Mouse (Mus musculus) embryo, embryonic 9.5 days (tissue): Measurements from ENCODE around the gene Ilf2.

ENCODE experiments used
- DNase-seq: peaks from one replicate; pipeline ENCODE4 v3.0.0-alpha.2; 2017; ENCODE audit errors: extremely low spot score

The Ilf2 gene

GRCm38 (mm10) chr3:90508950-90509746 lies 33.2 kb downstream of the Ilf2 start, which contains the start of gene Chtop:
Gene Chtop (minus strand): TSS chr3:90509498.
- DNase-seq: peak; percentile 98

- no peak for DNase-seq
These were observed 33.8 kb downstream of the Ilf2 start for GRCm38 (mm10) chr3:90509747-90510123.

- no peak for DNase-seq
These were observed 36.4 kb downstream of the Ilf2 start for GRCm38 (mm10) chr3:90512276-90512675.

- no peak for DNase-seq
These were observed 37.2 kb downstream of the Ilf2 start for GRCm38 (mm10) chr3:90512948-90513642.

GRCm38 (mm10) chr3:90513796-90514590 lies 38.1 kb downstream of the Ilf2 start, which contains the start of the genes S100a1 and S100a13:
Gene S100a1 (minus strand): TSS chr3:90514392.
Gene S100a13 (plus strand): TSS chr3:90514435.
- DNase-seq: peak; percentile 53

GRCm38 (mm10) chr3:90514691-90515090 lies 38.8 kb downstream of the Ilf2 start:
- DNase-seq: peak; percentile 73

- DNase-seq: no peak
These were observed 39.3 kb downstream of the Ilf2 start for GRCm38 (mm10) chr3:90515242-90515641.

- DNase-seq: no peak
These were observed 39.9 kb downstream of the Ilf2 start for GRCm38 (mm10) chr3:90515789-90516188.

GRCm38 (mm10) chr3:90517711-90518110 lies 41.8 kb downstream of the Ilf2 start:
- DNase-seq: no peak

GRCm38 (mm10) chr3:90525421-90525820 lies 49.5 kb downstream of the Ilf2 start:
- no peak for DNase-seq

GRCm38 (mm10) chr3:90526076-90526475 lies 50.1 kb downstream of the Ilf2 start:
- DNase-seq: no peak

- DNase-seq: no peak
These were observed 50.7 kb downstream of the Ilf2 start, which contains the start of gene S100a14 for GRCm38 (mm10) chr3:90526580-90526979. Gene S100a14 (plus strand): TSS chr3:90526856.

- no peak for DNase-seq
These were observed 51.5 kb downstream of the Ilf2 start for GRCm38 (mm10) chr3:90527291-90527873.

- no peak for DNase-seq
These were observed 55.8 kb downstream of the Ilf2 start for GRCm38 (mm10) chr3:90531713-90532112.

- no peak for DNase-seq
These were observed 59.5 kb downstream of the Ilf2 start for GRCm38 (mm10) chr3:90535446-90535845.

GRCm38 (mm10) chr3:90537141-90537904 lies 61.4 kb downstream of the Ilf2 start, which contains the start of gene S100a16:
Gene S100a16 (plus strand): TSS chr3:90537254.
- no peak for DNase-seq

GRCm38 (mm10) chr3:90537905-90538296 lies 62.0 kb downstream of the Ilf2 start:
- DNase-seq: no peak
